Mouse (Mus musculus) granulocyte monocyte progenitor cell, adult 5-6 weeks (primary cell): ENCODE results near the gene Vamp5. TPM values are rescaled to one million over a fixed set of nuclear protein-coding genes. Genes with fewer than 3 reads are reported as not detected.

Experiments used
- ATAC-seq: replicated peaks from 2 replicates; pipeline ENCODE4 v1.8.0; 2016; ENCODE audit warnings: mild to moderate bottlenecking, moderate TSS enrichment, inconsistent platforms; ENCODE audit not compliant: poor library complexity, severe bottlenecking
- total RNA-seq, 2 experiments: library from RNA; stranded (forward) in 1 of 2; stranded (reverse) in 1 of 2; fragments of 200-712, 200-1000 nt in 1 of 2; fragments of >200 nt in 1 of 2; fragmentation: Nextera tagmentation in 1 of 2; gene quantifications; 2 replicates each; pipeline ENCODE4 v1.2.3; 2014 to 2017

Vamp5 gene
- total RNA-seq, 2 experiments from 2014 or later, result 8.6 to 12.4 TPM

GRCm38 (mm10) chr6:72348411-72348810 is 31.9 kb downstream of the Vamp5 start:
- 0 out of 2 replicates have a peak, but pooled peaks have one; percentile 13 for ATAC-seq

DNA sequence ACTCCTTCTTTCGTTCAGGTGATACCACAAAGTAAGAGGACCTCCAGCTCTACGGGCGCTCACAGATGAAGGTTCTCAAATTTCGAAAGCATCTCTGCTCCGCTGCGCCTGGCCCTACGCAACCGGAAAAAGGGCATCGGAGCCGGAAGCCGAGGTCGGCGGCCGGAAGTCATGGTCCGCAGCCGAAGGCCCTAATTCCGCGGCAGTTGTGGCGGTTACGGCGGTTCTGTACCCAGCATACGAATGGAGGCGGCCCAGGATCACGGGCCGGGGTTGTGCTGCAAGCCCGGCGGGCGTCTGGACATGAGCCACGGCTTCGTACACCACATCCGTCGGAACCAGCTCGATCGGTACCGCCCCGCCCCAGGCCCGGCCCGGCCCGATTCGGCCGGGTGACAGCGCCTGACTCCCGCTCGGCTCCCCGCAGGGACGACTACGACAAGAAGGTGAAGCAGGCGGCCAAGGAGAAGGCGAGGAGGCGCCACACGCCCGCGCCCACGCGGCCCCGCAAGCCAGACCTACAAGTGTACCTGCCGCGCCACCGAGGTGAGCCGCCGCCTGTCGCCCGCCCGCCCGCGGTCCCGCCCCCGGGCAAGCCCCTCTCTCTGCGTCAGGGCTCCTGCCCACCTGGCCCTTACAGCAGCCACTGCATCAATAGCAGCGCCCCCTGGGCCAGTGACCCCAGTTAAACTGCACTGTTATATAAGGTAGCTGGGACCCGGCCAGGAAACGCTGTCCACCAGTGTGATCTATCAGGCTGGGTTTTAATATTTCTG is 32.9 kb downstream of the Vamp5 start, which contains the start of gene 0610030E20Rik:
TSS of gene 0610030E20Rik (plus strand) at position 152 of the 776 bp plus-strand sequence.
- peak; percentile 49 for ATAC-seq

- ATAC-seq, result no peak
Observed at GRCm38 (mm10) chr6:72346261-72346660, 34.0 kb downstream of the Vamp5 start.

GRCm38 (mm10) chr6:72345633-72346032 is 34.6 kb downstream of the Vamp5 start:
- peak; percentile 34 for ATAC-seq

DNA sequence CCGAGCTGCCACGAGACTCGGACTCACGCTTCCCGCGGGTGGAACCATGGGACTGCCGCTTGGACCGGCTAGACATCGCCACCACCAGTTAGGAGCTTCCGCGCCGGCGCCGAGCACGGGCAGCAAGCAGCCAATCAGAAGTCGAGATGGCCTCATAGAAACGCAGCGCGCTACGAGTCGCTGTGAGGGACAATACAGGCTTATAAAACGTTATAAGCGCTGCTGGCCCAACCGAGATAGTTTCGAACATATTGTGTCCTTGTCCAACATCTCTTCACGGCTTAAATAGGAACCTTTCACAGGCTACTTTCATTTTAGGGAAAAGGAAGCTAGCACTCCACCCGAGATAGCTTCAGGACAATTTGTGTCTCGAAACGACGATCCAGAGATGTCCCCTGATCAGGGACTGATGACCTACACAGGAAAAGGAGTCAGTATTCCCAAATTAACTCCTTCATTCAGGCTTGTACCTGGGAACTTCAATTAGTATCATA is 35.1 kb downstream of the Vamp5 start, which contains the start of gene Usp39:
TSS of gene Usp39 (minus strand) at position 111 of the 494 bp plus-strand sequence.
- peak; percentile 78 for ATAC-seq

DNA sequence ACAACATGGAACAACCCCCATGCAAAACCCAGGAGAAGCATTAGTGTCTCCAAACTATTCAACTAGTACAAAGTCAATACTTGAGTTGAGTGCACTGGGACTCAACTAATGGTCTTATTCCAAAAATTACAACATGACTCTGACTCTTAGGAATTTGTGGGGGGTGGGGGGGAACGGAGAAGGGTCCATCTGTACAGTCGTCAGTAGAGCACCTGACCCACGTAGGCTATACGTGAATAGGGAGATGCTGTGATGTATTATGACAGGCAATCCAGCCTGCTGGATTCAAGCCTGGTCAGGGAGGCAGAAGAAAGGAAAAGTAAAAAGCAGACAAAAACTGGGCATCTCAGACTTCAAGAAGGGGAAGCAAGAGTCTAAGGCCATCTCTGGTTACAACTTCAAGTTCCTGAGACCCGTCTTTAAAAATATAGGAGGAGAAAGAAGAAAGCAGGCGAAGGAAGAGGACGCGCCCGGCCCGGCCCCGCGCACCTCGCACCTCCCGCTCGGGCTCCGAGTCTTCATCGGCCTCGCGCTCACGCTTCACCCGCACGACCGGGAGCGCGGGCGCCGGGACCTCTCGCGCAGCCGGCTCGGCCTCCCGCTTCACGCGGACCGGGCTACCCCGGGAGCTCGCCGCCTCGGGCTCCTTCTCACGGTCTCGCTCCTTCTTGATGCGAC is 35.7 kb downstream of the Vamp5 start:
- ATAC-seq, result no peak

GRCm38 (mm10) chr6:72340481-72340880 is 39.8 kb downstream of the Vamp5 start:
- ATAC-seq, result no peak

GRCm38 (mm10) chr6:72333111-72333510 is 47.2 kb downstream of the Vamp5 start:
- ATAC-seq, result peak; percentile 80

- ATAC-seq, result no peak
Observed at GRCm38 (mm10) chr6:72330133-72330532, 50.1 kb downstream of the Vamp5 start.

DNA sequence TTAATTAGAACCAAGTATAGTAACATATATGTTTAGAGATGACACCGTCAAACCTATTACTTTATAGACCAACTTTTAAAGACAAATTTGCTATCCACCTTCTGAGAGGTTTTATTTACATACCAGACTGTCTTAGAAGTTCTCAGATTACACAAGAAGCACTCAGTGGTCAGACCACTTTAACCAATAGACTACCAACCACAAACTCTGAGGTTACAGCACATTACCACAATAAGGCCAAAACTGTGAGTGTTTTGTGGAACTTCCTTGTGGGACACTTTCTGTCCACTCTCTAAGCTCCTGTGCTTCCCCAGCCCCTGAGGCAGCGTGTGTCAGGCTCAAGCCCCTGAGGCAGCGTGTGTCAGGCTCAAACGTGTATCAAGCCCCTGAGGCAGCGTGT is 51.2 kb downstream of the Vamp5 start:
- ATAC-seq, result peak; percentile 82

DNA sequence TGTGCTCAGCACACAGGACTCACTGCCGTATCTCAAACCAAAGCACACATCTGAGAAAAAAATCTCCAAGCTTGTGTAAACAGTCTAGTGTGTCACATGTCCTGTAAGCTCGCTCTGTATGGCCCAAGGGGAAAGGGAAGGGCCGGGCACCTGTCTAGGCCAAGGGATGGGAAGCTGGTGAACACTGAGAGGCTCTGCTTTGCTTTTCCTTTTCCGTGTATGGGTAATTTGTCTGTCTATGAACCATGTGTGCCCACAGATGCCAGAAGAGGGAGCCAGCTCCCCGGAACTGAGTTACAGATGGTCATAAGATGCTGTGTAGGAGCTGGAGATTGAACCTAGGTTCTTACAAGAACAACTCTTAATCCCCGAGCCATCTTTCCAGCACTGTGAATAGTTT is 54.0 kb downstream of the Vamp5 start:
- ATAC-seq, result 0 out of 2 replicates have a peak, but pooled peaks have one; percentile 47

GRCm38 (mm10) chr6:72323786-72324508 is 56.3 kb downstream of the Vamp5 start:
- no peak for ATAC-seq

- no peak for ATAC-seq
Observed at GRCm38 (mm10) chr6:72322936-72323335, 57.3 kb downstream of the Vamp5 start.

DNA sequence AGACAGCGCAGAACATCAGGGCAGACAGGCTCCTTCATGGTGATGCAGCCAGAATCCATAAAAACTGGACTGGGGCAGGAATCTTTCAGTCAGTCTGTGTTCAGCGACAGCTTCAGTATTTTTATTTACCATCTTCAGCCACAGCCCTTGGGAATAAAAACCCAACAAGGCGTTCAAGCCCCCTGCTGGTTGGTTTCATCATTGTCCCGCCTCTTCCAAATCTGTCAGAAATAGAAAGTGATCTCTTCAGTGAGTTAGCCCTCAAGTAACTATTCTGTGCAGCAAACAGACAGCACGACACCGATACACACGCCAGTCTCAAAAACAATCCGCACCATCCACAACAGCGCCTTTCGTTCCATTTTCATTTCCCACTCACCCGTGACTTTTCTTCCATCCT is 61.2 kb downstream of the Vamp5 start:
- 0 out of 2 replicates have a peak, but pooled peaks have one; percentile 30 for ATAC-seq

Other genes with a start within 250 kb of the Vamp5 start
- 1.5 TPM in 1 of 2 replicates, not detected in the other for gene Atoh8, start 144.9 kb downstream of the Vamp5 start, total RNA-seq (2014; fragmentation: Nextera tagmentation)
- not detected in 2 replicates for gene Atoh8, start 144.9 kb downstream of the Vamp5 start, total RNA-seq (2017)
- gene Sftpb, start 75.9 kb downstream of the Vamp5 start, total RNA-seq (2014; fragmentation: Nextera tagmentation), result not detected in 2 replicates
- not detected in 2 replicates for gene Sftpb, start 75.9 kb downstream of the Vamp5 start, total RNA-seq (2017)
- 37.8 and 71.8 TPM in 2 replicates for gene Usp39, start 35.3 kb downstream of the Vamp5 start, total RNA-seq (2014; fragmentation: Nextera tagmentation)
- gene Usp39, start 35.3 kb downstream of the Vamp5 start, total RNA-seq (2017), result 104 and 123 TPM in 2 replicates
- 24.9 and 34.0 TPM in 2 replicates for gene 0610030E20Rik, start 33.2 kb downstream of the Vamp5 start, total RNA-seq (2014; fragmentation: Nextera tagmentation)
- 17.2 and 17.6 TPM in 2 replicates for gene 0610030E20Rik, start 33.2 kb downstream of the Vamp5 start, total RNA-seq (2017)
- gene Tmem150a, start 25.0 kb downstream of the Vamp5 start, total RNA-seq (2014; fragmentation: Nextera tagmentation), result 0.73 and 7.4 TPM in 2 replicates
- 0.09 TPM in 1 of 2 replicates, not detected in the other for gene Tmem150a, start 25.0 kb downstream of the Vamp5 start, total RNA-seq (2017)
- 81.5 and 83.1 TPM in 2 replicates for gene Rnf181, start 13.5 kb downstream of the Vamp5 start, total RNA-seq (2014; fragmentation: Nextera tagmentation)
- gene Rnf181, start 13.5 kb downstream of the Vamp5 start, total RNA-seq (2017), result 48.6 and 54.3 TPM in 2 replicates
- 239 and 250 TPM in 2 replicates for gene Vamp8, start 10.2 kb upstream of the Vamp5 start, total RNA-seq (2014; fragmentation: Nextera tagmentation)
- 347 and 437 TPM in 2 replicates for gene Vamp8, start 10.2 kb upstream of the Vamp5 start, total RNA-seq (2017)
- gene Ggcx, start 33.8 kb upstream of the Vamp5 start, total RNA-seq (2014; fragmentation: Nextera tagmentation), result 7.9 and 8.8 TPM in 2 replicates
- 9.6 and 19.7 TPM in 2 replicates for gene Ggcx, start 33.8 kb upstream of the Vamp5 start, total RNA-seq (2017)
- gene Mat2a, start 59.1 kb upstream of the Vamp5 start, total RNA-seq (2014; fragmentation: Nextera tagmentation), result 387 and 444 TPM in 2 replicates
- gene Mat2a, start 59.1 kb upstream of the Vamp5 start, total RNA-seq (2017), result 211 and 247 TPM in 2 replicates
- not detected in 2 replicates for gene Sh2d6, start 141.2 kb upstream of the Vamp5 start, total RNA-seq (2014; fragmentation: Nextera tagmentation)
- 0.26 and 0.62 TPM in 2 replicates for gene Sh2d6, start 141.2 kb upstream of the Vamp5 start, total RNA-seq (2017)
- 32.4 and 69.3 TPM in 2 replicates for gene Capg, start 163.9 kb upstream of the Vamp5 start, total RNA-seq (2014; fragmentation: Nextera tagmentation)
- gene Capg, start 163.9 kb upstream of the Vamp5 start, total RNA-seq (2017), result 52.4 and 56.6 TPM in 2 replicates
- gene Elmod3, start 217.9 kb upstream of the Vamp5 start, total RNA-seq (2014; fragmentation: Nextera tagmentation), result 12.6 and 14.0 TPM in 2 replicates
- 7.4 and 16.3 TPM in 2 replicates for gene Elmod3, start 217.9 kb upstream of the Vamp5 start, total RNA-seq (2017)
- 17.7 and 20.8 TPM in 2 replicates for gene Retsat, start 218.0 kb upstream of the Vamp5 start, total RNA-seq (2014; fragmentation: Nextera tagmentation)
- 28.0 and 32.0 TPM in 2 replicates for gene Retsat, start 218.0 kb upstream of the Vamp5 start, total RNA-seq (2017)
- gene Tgoln1, start 236.5 kb upstream of the Vamp5 start, total RNA-seq (2014; fragmentation: Nextera tagmentation), result 31.1 and 32.7 TPM in 2 replicates
- 66.5 and 71.3 TPM in 2 replicates for gene Tgoln1, start 236.5 kb upstream of the Vamp5 start, total RNA-seq (2017)